Comparison of ENCODE assay signal across 35 mouse cellular contexts in the genomic region with DNA sequence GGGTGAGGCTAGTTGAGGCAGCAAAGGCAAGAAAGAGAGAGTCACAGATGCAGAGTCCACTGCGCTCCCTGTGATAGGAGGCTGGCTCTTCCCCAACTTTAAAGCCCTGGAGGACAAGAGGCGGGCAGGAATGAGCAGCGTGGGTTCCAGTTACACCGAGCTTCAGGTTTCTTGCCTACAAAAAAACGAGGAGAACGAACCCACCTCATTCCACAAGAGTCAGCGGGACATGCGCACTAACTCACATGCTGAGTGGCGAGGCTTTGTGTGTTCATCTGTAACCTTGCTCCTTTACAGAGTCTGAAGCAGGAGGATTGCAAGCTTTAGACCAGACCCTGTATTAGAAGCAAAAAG. TPM values are rescaled to one million over a fixed set of nuclear protein-coding genes. Genes with fewer than 3 reads are reported as not detected.
A peak's percentile ranks its signal among the peaks of the same experiment; 100 is the strongest.
DNase-seq lines count a peak whose midpoint lies in the region; ATAC-seq lines count a peak whose summit lies in the region.
"Had no signal": no experiment of that assay in that cellular context is flagged by ENCODE, and none has a peak within 500 bp of the region (broad histone marks: within the 10 kb centered on the region; RNA-seq: fewer than 3 reads in every experiment).

No protein-coding gene starts in this region.

- H3K9me3 ChIP-seq in heart, embryonic 10.5 days = no peaks in the 10 kb centered on the region
- no peaks in the 10 kb centered on the region for H3K9me3 ChIP-seq in embryonic facial prominence, embryonic 10.5 days
- no peaks in the 10 kb centered on the region for H3K9me3 ChIP-seq in embryonic facial prominence, embryonic 12.5 days
- no peaks in the 10 kb centered on the region for H3K9me3 ChIP-seq in limb, embryonic 12.5 days
- H3K9me3 ChIP-seq: forebrain, embryonic 15.5 days; G1E; neural tube, embryonic 13.5 days; stomach, embryonic 15.5 days had no signal

- H3K27me3 ChIP-seq in heart, embryonic 10.5 days (ENCODE audit: insufficient read depth, poor library complexity, severe bottlenecking) = no peaks in the 10 kb centered on the region
- H3K27me3 ChIP-seq in embryonic facial prominence, embryonic 10.5 days (replicated peaks; ENCODE audit: low read depth, poor library complexity, severe bottlenecking) = peaks cover 31% of the 10 kb centered on the region
- H3K27me3 ChIP-seq in embryonic facial prominence, embryonic 12.5 days = no peaks in the 10 kb centered on the region
- H3K27me3 ChIP-seq in limb, embryonic 12.5 days = no peaks in the 10 kb centered on the region
- H3K27me3 ChIP-seq: CH12.LX; forebrain, embryonic 15.5 days; neural tube, embryonic 13.5 days; Patski; stomach, embryonic 15.5 days had no signal

- 77% methylated on average over 9 of the region's 9 CpGs for WGBS in heart, embryonic 10.5 days
- 39% methylated on average over 9 of the region's 9 CpGs for WGBS in embryonic facial prominence, embryonic 10.5 days
- 19% methylated on average over 9 of the region's 9 CpGs for WGBS in embryonic facial prominence, embryonic 12.5 days
- WGBS in limb, embryonic 12.5 days = 18% methylated on average over 9 of the region's 9 CpGs

- peak overlapping the region; percentile 30 for H3K4me2 ChIP-seq in embryonic facial prominence, embryonic 12.5 days (replicated peaks)
- H3K4me2 ChIP-seq in limb, embryonic 12.5 days = peak overlapping the region; percentile 41
- H3K4me2 ChIP-seq: forebrain, embryonic 15.5 days; lung, embryonic 14.5 days; neural tube, embryonic 13.5 days; stomach, embryonic 15.5 days had no signal

- 0 out of 2 replicates have a peak overlapping the region, but pooled peaks have one; percentile 18 for H3K27ac ChIP-seq in heart, embryonic 10.5 days
- H3K27ac ChIP-seq in embryonic facial prominence, embryonic 10.5 days (replicated peaks) = peak overlapping the region; percentile 85
- H3K27ac ChIP-seq in embryonic facial prominence, embryonic 12.5 days = peak overlapping the region; percentile 90
- H3K27ac ChIP-seq in limb, embryonic 12.5 days = peak overlapping the region; percentile 89
- H3K27ac ChIP-seq: forebrain, embryonic 15.5 days; hindbrain, postnatal 0 days; liver, embryonic 14.5 days had no signal

- H3K4me3 ChIP-seq in heart, embryonic 10.5 days = no peak overlapping the region
- H3K4me3 ChIP-seq in embryonic facial prominence, embryonic 10.5 days = peak overlapping the region; percentile 37
- 0 out of 2 replicates have a peak overlapping the region, but pooled peaks have one; percentile 18 for H3K4me3 ChIP-seq in embryonic facial prominence, embryonic 12.5 days
- no peak overlapping the region for H3K4me3 ChIP-seq in limb, embryonic 12.5 days (replicated peaks)
- H3K4me3 ChIP-seq: forebrain, embryonic 15.5 days; neural tube, embryonic 13.5 days; stomach, embryonic 15.5 days had no signal

- peak overlapping the region; percentile 21; the same call in 1 of the 2 replicates for H3K9ac ChIP-seq in embryonic facial prominence, embryonic 12.5 days
- no peak overlapping the region; the same call in 1 of the 2 replicates for H3K9ac ChIP-seq in limb, embryonic 12.5 days (replicated peaks)
- H3K9ac ChIP-seq: forebrain, embryonic 15.5 days; liver, embryonic 14.5 days; lung, embryonic 14.5 days; neural tube, embryonic 13.5 days; stomach, embryonic 15.5 days had no signal

- H3K4me1 ChIP-seq in heart, embryonic 10.5 days = peaks cover 75% of the 10 kb centered on the region
- H3K4me1 ChIP-seq in embryonic facial prominence, embryonic 10.5 days = peaks cover 81% of the 10 kb centered on the region
- peaks cover 60% of the 10 kb centered on the region for H3K4me1 ChIP-seq in embryonic facial prominence, embryonic 12.5 days
- peaks cover 82% of the 10 kb centered on the region for H3K4me1 ChIP-seq in limb, embryonic 12.5 days (replicated peaks)

- DNase-seq in heart, embryonic 10.5 days (ENCODE audit: low spot score) = no peak
- DNase-seq in heart, adult 18-20 months = no peak
- peak; percentile 64 for DNase-seq in embryonic facial prominence, embryonic 10.5 days (ENCODE audit: low spot score)
- DNase-seq in frontal cortex, postnatal 36 days (ENCODE audit: low spot score in 2 of 2) = no peak
- DNase-seq: adrenal gland, adult 2 months; B cell, adult 2 months; cerebellum, adult 18-20 months; cerebellum, postnatal 36 days; gastrocnemius, postnatal 36 days; kidney, postnatal 4 days; layer of hippocampus, adult 9-11 months; lung, embryonic 14.5 days; midbrain, embryonic 14.5 days; retina, postnatal 1 day; right cerebral cortex, postnatal 25 days; thymus, adult 18-20 months; thymus, postnatal 36 days had no signal

- no peaks in the 10 kb centered on the region for H3K36me3 ChIP-seq in heart, embryonic 10.5 days
- no peaks in the 10 kb centered on the region for H3K36me3 ChIP-seq in embryonic facial prominence, embryonic 10.5 days (replicated peaks)
- H3K36me3 ChIP-seq in embryonic facial prominence, embryonic 12.5 days = no peaks in the 10 kb centered on the region
- H3K36me3 ChIP-seq in limb, embryonic 12.5 days = no peaks in the 10 kb centered on the region
- H3K36me3 ChIP-seq: forebrain, embryonic 15.5 days; neural tube, embryonic 13.5 days; stomach, embryonic 15.5 days had no signal

- ATAC-seq in embryonic facial prominence, embryonic 12.5 days (ENCODE audit: insufficient number of reproducible peaks, insufficient read depth, low FRiP score, low TSS enrichment) = 0 out of 2 replicates have a peak, but pooled peaks have one; percentile 16
- ATAC-seq in limb, embryonic 12.5 days (ENCODE audit: insufficient number of reproducible peaks, insufficient read depth, low FRiP score, low TSS enrichment, low read depth) = no peak
- ATAC-seq in cerebellum, adult (ENCODE audit: insufficient number of reproducible peaks, low FRiP score, low TSS enrichment) = no peak
- ATAC-seq: forebrain, embryonic 15.5 days; hindbrain, postnatal 0 days; intestine, embryonic 16.5 days; Patski had no signal

RNA-seq across cellular contexts. Expression of a gene that starts 36.2 kb away (rescaled TPM):
- polyA plus RNA-seq in heart, embryonic 10.5 days (2016; fragmentation: Nextera tagmentation; extraction: Ambion mirVana) = 0.19 TPM in 1 of 2 replicates, not detected in the other
- not detected for total RNA-seq in heart, adult 18-20 months (2021)
- polyA plus RNA-seq in embryonic facial prominence, embryonic 10.5 days (2016; fragmentation: Nextera tagmentation; extraction: Ambion mirVana) = 0.30 TPM in 1 of 2 replicates, not detected in the other
- not detected in 2 replicates for polyA plus RNA-seq in embryonic facial prominence, embryonic 12.5 days (2016; fragmentation: Nextera tagmentation; extraction: Ambion mirVana)
- polyA plus RNA-seq in limb, embryonic 12.5 days (2016; fragmentation: Nextera tagmentation; extraction: Ambion mirVana) = not detected in 2 replicates
- total RNA-seq: adrenal gland, adult 2 months; CH12.LX; gastrocnemius, postnatal 36 days; hematopoietic stem cell, adult 5-6 weeks; hindbrain, postnatal 0 days; left cerebral cortex, adult 18-20 months; left cerebral cortex, postnatal 36 days; megakaryocyte-erythroid progenitor cell, adult 5-6 weeks had no signal
- polyA plus RNA-seq: adrenal gland, adult 2 months; forebrain, embryonic 15.5 days; G1E; heart, embryonic 16.5 days; hindbrain, postnatal 0 days; intestine, embryonic 16.5 days; kidney, embryonic 14.5 days; liver, embryonic 14.5 days; lung, embryonic 14.5 days; midbrain, embryonic 14.5 days; neural tube, embryonic 13.5 days; stomach, embryonic 15.5 days had no signal

RNA-seq across cellular contexts. Expression of a gene that starts 40.1 kb away (rescaled TPM):
- 3.8 and 5.5 TPM in 2 replicates for polyA plus RNA-seq in heart, embryonic 10.5 days (2016; fragmentation: Nextera tagmentation; extraction: Ambion mirVana)
- 10 to 100 TPM; 18.7 to 20.4 TPM for total RNA-seq in heart, adult 18-20 months (2021)
- polyA plus RNA-seq in embryonic facial prominence, embryonic 10.5 days (2016; fragmentation: Nextera tagmentation; extraction: Ambion mirVana) = 1.7 and 2.3 TPM in 2 replicates
- 3.9 and 4.4 TPM in 2 replicates for polyA plus RNA-seq in embryonic facial prominence, embryonic 12.5 days (2016; fragmentation: Nextera tagmentation; extraction: Ambion mirVana)
- 2.8 and 3.3 TPM in 2 replicates for polyA plus RNA-seq in limb, embryonic 12.5 days (2016; fragmentation: Nextera tagmentation; extraction: Ambion mirVana)

RNA-seq across cellular contexts. Expression of a gene that starts 47.3 kb away (rescaled TPM):
- polyA plus RNA-seq in heart, embryonic 10.5 days (2016; fragmentation: Nextera tagmentation; extraction: Ambion mirVana) = 52.9 and 67.4 TPM in 2 replicates
- total RNA-seq in heart, adult 18-20 months (2021) = 10 to 100 TPM; 62.0 to 69.1 TPM
- 49.6 and 54.9 TPM in 2 replicates for polyA plus RNA-seq in embryonic facial prominence, embryonic 10.5 days (2016; fragmentation: Nextera tagmentation; extraction: Ambion mirVana)
- 46.3 and 56.3 TPM in 2 replicates for polyA plus RNA-seq in embryonic facial prominence, embryonic 12.5 days (2016; fragmentation: Nextera tagmentation; extraction: Ambion mirVana)
- polyA plus RNA-seq in limb, embryonic 12.5 days (2016; fragmentation: Nextera tagmentation; extraction: Ambion mirVana) = 39.0 and 48.0 TPM in 2 replicates

RNA-seq across cellular contexts. Expression of a gene that starts 47.5 kb away (rescaled TPM):
- 8.1 and 11.9 TPM in 2 replicates for polyA plus RNA-seq in heart, embryonic 10.5 days (2016; fragmentation: Nextera tagmentation; extraction: Ambion mirVana)
- total RNA-seq in heart, adult 18-20 months (2021) = 1 to 10 TPM; 3.6 to 4.0 TPM
- 4.6 and 5.2 TPM in 2 replicates for polyA plus RNA-seq in embryonic facial prominence, embryonic 10.5 days (2016; fragmentation: Nextera tagmentation; extraction: Ambion mirVana)
- 7.1 and 7.4 TPM in 2 replicates for polyA plus RNA-seq in embryonic facial prominence, embryonic 12.5 days (2016; fragmentation: Nextera tagmentation; extraction: Ambion mirVana)
- 5.9 and 8.4 TPM in 2 replicates for polyA plus RNA-seq in limb, embryonic 12.5 days (2016; fragmentation: Nextera tagmentation; extraction: Ambion mirVana)

Comparison
In these comparisons a context has a peak if more than half of its experiments do, and no peak if none do; other contexts are left out.
1. H3K27ac ChIP-seq: peak in every context shown above with its lines; median percentile 90 in embryonic facial prominence, embryonic 12.5 days; 89 in limb, embryonic 12.5 days; 85 in embryonic facial prominence, embryonic 10.5 days; 18 in heart, embryonic 10.5 days.
2. H3K4me3 ChIP-seq: peak in embryonic facial prominence, embryonic 10.5 days (single experiment) and embryonic facial prominence, embryonic 12.5 days (single experiment); none in heart, embryonic 10.5 days (single experiment) and limb, embryonic 12.5 days (single experiment).